Mouse (Mus musculus): Measurements from ENCODE around the gene Thap3. TPM values are rescaled to one million over a fixed set of nuclear protein-coding genes. Genes with fewer than 3 reads are reported as not detected.
A peak's percentile ranks its signal among the peaks of the same experiment; 100 is the strongest.
"Not testable (repeated sequence)": the region's sequence is repeated elsewhere in the genome, so short reads cannot be mapped to it uniquely, and the experiment has no call there.

Gene Thap3
- total RNA-seq (2014; fragmentation: Nextera tagmentation) (2.0 and 3.0 TPM in 2 replicates), total RNA-seq (2017) (0.82 and 1.6 TPM in 2 replicates), polyA plus RNA-seq (2012) (4.2 and 5.5 TPM in 2 replicates)

DNA sequence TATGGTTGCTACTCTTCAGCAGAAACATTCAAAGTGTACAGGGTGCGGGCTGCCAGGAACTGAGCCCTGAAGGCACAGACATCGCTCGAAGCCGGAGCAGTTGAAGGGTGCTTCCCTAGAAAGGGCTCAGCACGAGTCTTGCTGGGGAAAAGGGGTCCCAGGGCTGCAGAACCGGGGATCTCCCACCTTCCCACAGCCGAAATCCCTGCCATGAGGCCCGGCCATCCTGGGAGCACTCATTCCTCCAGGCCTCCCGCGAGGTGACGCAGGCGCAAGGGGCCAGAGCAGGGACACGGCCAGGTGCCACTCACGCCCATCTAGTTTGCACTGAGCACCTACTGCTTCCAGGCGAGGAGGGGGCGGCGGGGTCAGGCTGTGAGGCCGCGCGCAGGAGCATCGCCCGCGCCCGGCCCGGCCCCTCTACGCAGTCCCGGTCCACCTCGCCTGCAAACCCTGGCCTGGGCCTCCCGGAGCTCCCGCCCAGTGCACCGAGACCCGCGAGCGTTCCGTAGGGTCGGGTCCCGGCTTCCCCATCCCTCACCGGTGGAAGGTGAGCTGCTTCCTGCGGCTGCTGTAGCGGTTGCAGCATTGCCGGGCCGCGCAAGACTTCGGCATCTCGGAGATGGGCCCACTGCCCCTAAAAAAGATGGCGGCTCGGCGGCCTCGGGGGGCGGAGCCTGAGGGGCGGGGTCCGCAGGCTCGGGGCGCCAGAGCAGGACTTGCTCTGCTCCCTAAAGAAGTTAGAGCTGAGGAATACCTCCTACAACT, at the start of gene Thap3:
Gene Thap3 (minus strand): TSS at position 656 of the 768 bp plus-strand sequence.
- Histone ChIP-seq H3K36me3 (replicated peaks) (peaks cover 37% of the 10 kb centered on the region), H3K4me3 (ENCODE audit: low read depth, low read length) (peak within 1 kb of the TSS; percentile 77), H3K9me3 (replicated peaks) (no peaks in the 10 kb centered on the region), H3K4me1 (ENCODE audit: insufficient read depth, low read depth, low read length) (peaks cover 44% of the 10 kb centered on the region), H3K27me3 (ENCODE audit: insufficient read depth, low read length) (peaks cover 70% of the 10 kb centered on the region)
- ATAC-seq (ENCODE audit: extremely low read depth, insufficient number of reproducible peaks, low FRiP score, poor library complexity, severe bottlenecking) (no peak), DNase-seq (ENCODE audit: low spot score) (peak; percentile 36)
- no peak for TF ChIP-seq GATA1 (IDR thresholded peaks at IDR 0.05; ENCODE audit: borderline replicate concordance, low read length)
- TF ChIP-seq TAL1 (conservative IDR thresholded peaks at IDR 0.05; ENCODE audit: low read depth, low read length), result no peak
- no peak for TF ChIP-seq GATA2 (IDR thresholded peaks at IDR 0.05; ENCODE audit: borderline replicate concordance, low read depth, low read length)
- TF ChIP-seq CTCF (IDR thresholded peaks at IDR 0.05; ENCODE audit: low read depth, low read length), result no peak
- TF ChIP-seq POLR2AphosphoS5 (IDR thresholded peaks at IDR 0.05; ENCODE audit: insufficient replicate concordance, low read depth, low read length), result no peak

DNA sequence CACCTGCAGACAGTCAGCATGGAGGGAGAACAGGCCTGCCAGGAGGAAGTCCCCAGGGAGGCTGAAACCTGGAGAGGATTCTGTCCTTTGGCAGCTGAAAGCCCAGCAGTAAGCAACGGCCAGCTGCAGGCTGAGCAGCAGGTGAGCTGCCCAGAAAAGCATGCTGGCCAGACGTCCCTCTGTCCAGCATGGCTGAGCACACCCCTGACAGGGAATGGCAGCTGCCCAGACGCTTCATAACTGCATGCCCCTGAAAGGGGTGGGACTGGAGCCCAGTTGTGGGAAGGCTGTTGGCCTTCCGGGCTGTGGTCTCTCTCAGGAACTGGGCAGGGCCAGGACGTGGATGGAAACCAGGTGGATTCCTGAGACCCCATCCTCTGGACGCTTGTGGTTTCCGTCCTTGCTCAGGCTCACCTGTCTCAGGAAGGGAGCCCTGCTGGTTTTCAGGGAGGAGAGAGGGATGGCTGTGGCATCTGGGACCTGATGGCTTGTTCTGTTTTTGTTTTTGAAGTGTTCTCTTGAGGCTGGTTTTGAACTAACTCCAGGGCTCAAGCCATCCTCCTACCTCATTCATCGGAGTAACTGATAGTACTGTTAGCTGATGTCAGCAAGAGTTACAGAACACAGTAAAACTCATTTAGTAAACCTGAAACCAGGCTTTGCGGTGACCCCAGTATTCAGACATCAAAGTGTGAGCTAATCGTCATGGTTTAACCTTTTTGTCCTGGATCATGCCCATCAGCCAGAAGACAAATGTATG, 49.6 kb upstream of the Thap3 start, which contains the start of gene Tas1r1:
Gene Tas1r1 (minus strand): TSS at position 344 of the 760 bp plus-strand sequence.
- DNase-seq (ENCODE audit: low spot score), result no peak
- ATAC-seq (ENCODE audit: extremely low read depth, insufficient number of reproducible peaks, low FRiP score, poor library complexity, severe bottlenecking), result no peak; the same call in 1 of the 2 replicates
- Histone ChIP-seq H3K4me1 (ENCODE audit: insufficient read depth, low read depth, low read length) (peaks cover 39% of the 10 kb centered on the region), H3K27me3 (ENCODE audit: insufficient read depth, low read length) (peaks cover 22% of the 10 kb centered on the region), H3K9me3 (replicated peaks) (no peaks in the 10 kb centered on the region), H3K4me3 (ENCODE audit: low read depth, low read length) (peak within 1 kb of the TSS; percentile 97), H3K36me3 (replicated peaks) (peaks cover 30% of the 10 kb centered on the region)
- no peak for TF ChIP-seq POLR2AphosphoS5 (IDR thresholded peaks at IDR 0.05; ENCODE audit: insufficient replicate concordance, low read depth, low read length)
- TF ChIP-seq TAL1 (conservative IDR thresholded peaks at IDR 0.05; ENCODE audit: low read depth, low read length), result no peak
- TF ChIP-seq GATA1 (IDR thresholded peaks at IDR 0.05; ENCODE audit: borderline replicate concordance, low read length), result no peak
- TF ChIP-seq CTCF (IDR thresholded peaks at IDR 0.05; ENCODE audit: low read depth, low read length), result no peak
- TF ChIP-seq GATA2 (IDR thresholded peaks at IDR 0.05; ENCODE audit: borderline replicate concordance, low read depth, low read length), result no peak

DNA sequence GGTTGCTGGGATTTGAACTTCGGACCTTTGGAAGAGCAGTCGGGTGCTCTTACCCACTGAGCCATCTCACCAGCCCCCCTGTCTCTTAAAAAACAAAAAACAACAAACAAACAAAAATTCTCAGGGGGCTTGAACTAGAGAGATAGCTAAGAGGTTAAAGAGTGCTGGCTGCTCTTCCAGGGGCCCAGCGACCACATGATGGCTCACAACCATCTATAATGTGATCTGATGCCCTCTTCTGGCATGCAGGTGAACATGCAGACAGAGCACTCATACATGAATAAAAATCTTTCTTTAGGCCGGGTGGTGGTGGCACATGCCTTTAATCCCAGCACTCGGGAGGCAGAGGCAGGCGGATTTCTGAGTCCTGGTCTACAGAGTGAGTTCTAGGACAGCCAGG, 47.7 kb upstream of the Thap3 start:
- Histone ChIP-seq H3K27me3 (ENCODE audit: insufficient read depth, low read length) (peaks cover 41% of the 10 kb centered on the region), H3K4me1 (ENCODE audit: insufficient read depth, low read depth, low read length) (peaks cover 28% of the 10 kb centered on the region), H3K36me3 (replicated peaks) (peaks cover 11% of the 10 kb centered on the region)
- ATAC-seq (ENCODE audit: extremely low read depth, insufficient number of reproducible peaks, low FRiP score, poor library complexity, severe bottlenecking); H3K4me3 ChIP-seq (ENCODE audit: low read depth, low read length); H3K9me3 ChIP-seq (replicated peaks); DNase-seq (ENCODE audit: low spot score): not testable (repeated sequence)

DNA sequence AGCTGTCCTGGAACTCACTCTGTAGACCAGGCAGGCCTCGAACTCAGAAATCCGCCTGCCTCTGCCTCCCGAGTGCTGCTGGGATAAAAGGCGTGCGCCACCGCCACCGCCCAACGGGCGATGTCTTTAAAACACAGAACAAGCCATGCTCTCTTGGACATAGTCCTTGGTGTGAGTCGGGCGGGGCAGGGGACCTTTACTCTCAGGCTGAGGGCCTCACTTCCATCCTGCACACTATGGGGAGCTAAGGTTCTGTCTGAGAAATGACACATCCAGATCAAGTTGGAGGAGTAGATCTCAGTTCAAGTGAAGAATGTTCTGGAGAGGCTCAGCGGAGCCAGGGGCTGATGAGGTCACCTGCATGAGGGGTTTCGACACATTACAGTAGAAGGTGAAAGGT, 44.1 kb upstream of the Thap3 start:
- peaks cover 52% of the 10 kb centered on the region for H3K27me3 ChIP-seq (ENCODE audit: insufficient read depth, low read length)
- ATAC-seq (ENCODE audit: extremely low read depth, insufficient number of reproducible peaks, low FRiP score, poor library complexity, severe bottlenecking), result no peak

DNA sequence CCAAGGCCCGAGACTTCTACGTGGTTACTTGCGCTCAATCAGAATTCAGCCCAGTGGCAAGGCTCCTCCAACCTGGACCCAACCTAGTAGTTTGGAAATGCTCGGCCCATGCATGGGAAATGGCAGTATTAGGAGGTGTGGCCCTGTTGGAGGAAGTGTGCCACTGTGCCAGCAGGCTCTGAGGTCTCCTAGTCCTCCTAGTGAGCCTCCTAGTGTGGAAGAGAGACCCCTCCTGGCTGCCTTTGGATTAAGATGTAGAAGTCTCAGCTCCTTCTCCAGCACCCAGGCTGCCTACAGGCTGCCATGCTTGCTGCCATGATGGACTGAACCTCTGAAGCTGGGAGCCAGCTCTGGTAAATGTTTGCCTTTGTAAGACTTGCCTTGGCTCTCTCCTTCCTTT, 41.2 kb upstream of the Thap3 start:
- Histone ChIP-seq H3K9me3 (replicated peaks) (no peaks in the 10 kb centered on the region), H3K27me3 (ENCODE audit: insufficient read depth, low read length) (peaks cover 51% of the 10 kb centered on the region), H3K4me1 (ENCODE audit: insufficient read depth, low read depth, low read length) (peaks cover 36% of the 10 kb centered on the region), H3K4me3 (ENCODE audit: low read depth, low read length) (no peak overlapping the region), H3K36me3 (replicated peaks) (peaks cover 18% of the 10 kb centered on the region)
- no peak for TF ChIP-seq GATA2 (IDR thresholded peaks at IDR 0.05; ENCODE audit: borderline replicate concordance, low read depth, low read length)
- TF ChIP-seq POLR2AphosphoS5 (IDR thresholded peaks at IDR 0.05; ENCODE audit: insufficient replicate concordance, low read depth, low read length), result no peak
- no peak for TF ChIP-seq GATA1 (IDR thresholded peaks at IDR 0.05; ENCODE audit: borderline replicate concordance, low read length)
- no peak for TF ChIP-seq CTCF (IDR thresholded peaks at IDR 0.05; ENCODE audit: low read depth, low read length)
- no peak for TF ChIP-seq TAL1 (conservative IDR thresholded peaks at IDR 0.05; ENCODE audit: low read depth, low read length)
- DNase-seq (ENCODE audit: low spot score), result no peak
- no peak for ATAC-seq (ENCODE audit: extremely low read depth, insufficient number of reproducible peaks, low FRiP score, poor library complexity, severe bottlenecking)

More for the DNA sequence above, 44.1 kb upstream of the Thap3 start:
- no peaks in the 10 kb centered on the region for H3K9me3 ChIP-seq (replicated peaks)
- no peak for DNase-seq (ENCODE audit: low spot score)
- no peaks in the 10 kb centered on the region for H3K36me3 ChIP-seq (replicated peaks)
- no peak for TF ChIP-seq POLR2AphosphoS5 (IDR thresholded peaks at IDR 0.05; ENCODE audit: insufficient replicate concordance, low read depth, low read length)
- TF ChIP-seq GATA2 (IDR thresholded peaks at IDR 0.05; ENCODE audit: borderline replicate concordance, low read depth, low read length), result no peak
- TF ChIP-seq TAL1 (conservative IDR thresholded peaks at IDR 0.05; ENCODE audit: low read depth, low read length), result no peak
- no peak for TF ChIP-seq CTCF (IDR thresholded peaks at IDR 0.05; ENCODE audit: low read depth, low read length)
- no peak for TF ChIP-seq GATA1 (IDR thresholded peaks at IDR 0.05; ENCODE audit: borderline replicate concordance, low read length)
- peaks cover 15% of the 10 kb centered on the region for H3K4me1 ChIP-seq (ENCODE audit: insufficient read depth, low read depth, low read length)
- no peak overlapping the region for H3K4me3 ChIP-seq (ENCODE audit: low read depth, low read length)

DNA sequence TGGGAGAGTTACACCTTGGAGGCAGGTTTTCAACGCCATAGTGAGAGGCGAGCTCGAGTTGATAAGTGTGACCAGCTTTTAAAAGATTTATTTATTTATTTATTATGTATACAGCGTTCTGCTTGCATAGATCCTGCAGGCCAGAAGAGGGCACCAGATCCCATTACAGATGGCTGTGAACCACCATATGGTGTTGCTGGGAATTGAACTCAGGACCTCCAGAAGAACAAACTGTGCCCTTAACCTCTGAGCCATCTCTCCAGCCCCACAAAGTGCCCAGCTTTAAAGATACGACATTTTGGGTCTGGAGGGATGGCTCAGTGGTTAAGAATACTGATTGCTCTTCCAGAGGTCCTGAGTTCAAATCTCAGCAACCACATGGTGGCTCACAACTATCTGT, 40.3 kb upstream of the Thap3 start:
- Histone ChIP-seq H3K27me3 (ENCODE audit: insufficient read depth, low read length) (peaks cover 42% of the 10 kb centered on the region), H3K9me3 (replicated peaks) (no peaks in the 10 kb centered on the region), H3K4me3 (ENCODE audit: low read depth, low read length) (no peak overlapping the region), H3K36me3 (replicated peaks) (peaks cover 27% of the 10 kb centered on the region), H3K4me1 (ENCODE audit: insufficient read depth, low read depth, low read length) (peaks cover 42% of the 10 kb centered on the region)
- no peak for ATAC-seq (ENCODE audit: extremely low read depth, insufficient number of reproducible peaks, low FRiP score, poor library complexity, severe bottlenecking)
- DNase-seq (ENCODE audit: low spot score), result no peak
- TF ChIP-seq CTCF (IDR thresholded peaks at IDR 0.05; ENCODE audit: low read depth, low read length) (no peak), GATA1 (IDR thresholded peaks at IDR 0.05; ENCODE audit: borderline replicate concordance, low read length) (no peak), GATA2 (IDR thresholded peaks at IDR 0.05; ENCODE audit: borderline replicate concordance, low read depth, low read length) (no peak), POLR2AphosphoS5 (IDR thresholded peaks at IDR 0.05; ENCODE audit: insufficient replicate concordance, low read depth, low read length) (no peak), TAL1 (conservative IDR thresholded peaks at IDR 0.05; ENCODE audit: low read depth, low read length) (no peak)
